Mouse (Mus musculus) erythroblast, embryonic 14.5 days (primary cell): ENCODE results near the gene Nmnat2.

Source experiments
- GATA1 ChIP-seq: IDR thresholded peaks from 2 replicates; pipeline ENCODE4 v1.6.1; 2012; ENCODE audit warnings: low read length, inconsistent platforms, mixed read lengths
- TAL1 ChIP-seq: IDR thresholded peaks from 3 replicates; pipeline ENCODE4 v1.6.1; 2012; ENCODE audit warnings: low read length, inconsistent platforms, mixed read lengths

GRCm38 (mm10) chr1:152990067-152990466 lies 35.3 kb downstream of the Nmnat2 start:
- TF ChIP-seq GATA1 (no peak), TAL1 (no peak)
